Mouse (Mus musculus) brain, adult 2 months (tissue): ENCODE data around the gene Necab3.
A peak's percentile ranks its signal among the peaks of the same experiment; 100 is the strongest.

Source experiments
- DNase-seq: peaks from one replicate; pipeline ENCODE4 v3.0.0; 2011; ENCODE audit warnings: low read depth, low spot score

Necab3 gene

DNA sequence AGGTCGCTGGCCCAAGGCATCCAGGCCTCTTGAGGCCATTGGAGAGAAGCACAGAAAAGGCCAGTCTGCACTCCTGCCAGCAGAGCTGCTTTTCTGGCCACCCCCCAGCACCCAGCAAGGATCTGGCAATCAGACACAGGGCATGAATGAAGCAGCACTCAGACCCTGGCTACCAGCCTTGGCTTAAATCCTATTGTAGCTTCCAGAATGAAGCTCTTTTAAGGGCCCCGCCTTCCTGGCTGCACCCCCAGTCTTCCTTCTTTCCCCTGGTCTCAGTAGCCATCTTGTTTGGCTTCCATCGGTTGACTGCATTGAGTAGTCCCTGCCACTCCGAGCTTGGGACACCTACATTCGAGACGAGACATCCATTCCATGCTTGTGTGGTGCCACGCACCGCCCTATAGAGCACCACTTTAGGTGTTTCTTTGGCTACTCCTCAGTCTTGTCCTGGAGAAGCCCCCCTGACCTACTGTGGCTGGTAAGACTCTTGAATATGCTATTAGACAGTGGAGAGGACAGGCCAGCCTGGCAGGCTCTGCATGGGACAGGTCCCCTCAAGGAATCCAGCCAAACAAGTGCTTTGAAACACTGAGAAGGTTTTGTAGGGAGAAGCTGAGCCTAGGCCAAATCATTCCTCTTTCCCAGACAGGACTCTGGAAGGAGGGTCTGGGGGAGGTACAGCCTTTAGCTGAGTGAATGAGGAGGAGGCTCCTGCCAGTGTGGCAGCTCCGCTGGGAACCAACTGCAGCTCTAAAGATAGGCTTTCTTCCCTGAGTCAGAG lies 14.9 kb downstream of the Necab3 start:
- DNase-seq: peak; percentile 98

- DNase-seq: no peak
Measured at GRCm38 (mm10) chr2:154541630-154542029, 17.1 kb downstream of the Necab3 start.

- DNase-seq: peak; percentile 79
Measured at GRCm38 (mm10) chr2:154539720-154540119, 19.0 kb downstream of the Necab3 start.

GRCm38 (mm10) chr2:154538710-154539109 lies 20.0 kb downstream of the Necab3 start:
- no peak for DNase-seq

- peak; percentile 92 for DNase-seq
Measured at GRCm38 (mm10) chr2:154538310-154538709, 20.4 kb downstream of the Necab3 start.

DNA sequence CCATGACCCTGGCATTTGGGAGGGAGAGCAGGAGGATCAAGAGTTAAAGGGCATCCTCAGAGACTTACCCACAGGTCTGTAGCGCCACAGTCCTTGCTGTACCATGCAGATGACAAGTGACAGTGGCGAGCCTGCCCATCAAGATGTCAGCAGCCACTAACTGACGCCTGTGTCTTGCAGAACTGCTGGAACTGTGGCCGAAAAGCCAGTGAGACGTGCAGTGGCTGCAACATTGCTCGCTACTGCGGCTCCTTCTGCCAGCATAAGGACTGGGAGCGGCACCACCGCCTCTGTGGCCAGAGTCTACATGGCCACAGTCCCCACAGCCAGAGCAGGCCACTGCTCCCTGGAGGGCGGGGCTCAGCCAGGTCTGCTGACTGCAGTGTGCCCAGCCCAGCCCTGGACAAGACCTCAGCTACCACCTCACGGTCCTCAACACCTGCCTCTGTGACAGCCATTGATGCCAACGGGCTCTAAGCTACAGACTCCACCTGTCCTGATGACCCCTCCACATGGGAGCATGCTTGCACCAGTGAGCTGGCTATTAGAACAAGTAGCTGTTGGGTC lies 23.9 kb downstream of the Necab3 start:
- DNase-seq: no peak

DNA sequence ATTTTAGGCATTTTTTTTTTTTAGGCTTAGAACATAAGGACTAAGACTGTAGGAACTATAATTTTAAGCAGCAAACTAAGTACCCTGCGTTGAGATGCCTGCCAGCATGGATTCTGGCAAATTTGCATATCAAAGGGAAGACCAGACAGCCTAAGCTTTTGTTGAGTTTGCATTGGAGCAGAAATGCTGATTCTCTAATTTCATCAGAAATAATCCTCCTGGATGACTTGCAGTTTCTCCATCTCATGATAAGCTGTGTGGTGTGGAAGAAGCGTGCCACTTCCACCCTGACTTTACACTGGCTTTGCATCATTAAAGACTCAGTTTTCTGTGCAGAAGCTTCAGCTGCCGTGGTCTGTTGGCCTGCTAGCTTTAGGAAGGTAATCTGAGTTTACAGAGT lies 25.8 kb downstream of the Necab3 start:
- DNase-seq: no peak

GRCm38 (mm10) chr2:154526531-154526930 lies 32.2 kb downstream of the Necab3 start:
- no peak for DNase-seq

DNA sequence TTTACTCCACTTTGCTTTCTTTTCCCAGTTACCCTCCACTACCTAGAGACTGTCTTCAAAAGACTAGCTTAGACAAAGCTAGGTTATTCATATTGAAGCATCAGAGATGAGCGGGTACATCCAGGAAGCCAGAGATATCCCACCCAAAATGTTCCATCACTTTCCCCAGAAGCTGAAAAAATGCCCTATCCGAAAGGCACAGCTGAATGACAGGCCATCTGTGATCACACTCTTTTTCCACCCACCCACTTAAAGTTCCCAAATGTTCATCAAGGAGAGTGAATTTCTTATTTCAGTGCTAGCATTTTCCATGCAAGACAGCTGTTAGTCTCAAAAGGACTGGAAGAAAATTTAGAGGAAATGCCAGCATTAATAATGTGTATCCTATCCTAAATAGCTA lies 33.4 kb downstream of the Necab3 start:
- DNase-seq: peak; percentile 83

DNA sequence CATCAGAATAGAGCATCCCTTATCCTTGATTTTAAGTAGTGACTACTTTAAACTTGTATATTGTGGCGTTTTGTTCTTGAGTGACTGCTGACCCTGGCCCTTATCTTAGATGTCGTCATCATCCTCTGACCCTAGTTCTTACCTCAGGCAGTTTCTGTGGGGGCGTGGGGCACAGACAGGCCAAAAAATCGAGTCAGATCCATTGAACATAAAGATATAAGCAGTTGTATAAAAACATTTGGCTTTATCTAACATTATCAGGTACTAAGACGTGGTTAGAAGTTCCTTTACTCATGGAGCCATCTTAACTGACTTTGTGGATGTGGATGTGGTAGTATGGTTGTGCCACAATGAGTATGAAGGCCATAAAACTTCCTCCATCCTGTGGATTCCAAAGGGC lies 36.4 kb downstream of the Necab3 start:
- no peak for DNase-seq

- DNase-seq: no peak
Measured at GRCm38 (mm10) chr2:154521449-154521848, 37.2 kb downstream of the Necab3 start.

DNA sequence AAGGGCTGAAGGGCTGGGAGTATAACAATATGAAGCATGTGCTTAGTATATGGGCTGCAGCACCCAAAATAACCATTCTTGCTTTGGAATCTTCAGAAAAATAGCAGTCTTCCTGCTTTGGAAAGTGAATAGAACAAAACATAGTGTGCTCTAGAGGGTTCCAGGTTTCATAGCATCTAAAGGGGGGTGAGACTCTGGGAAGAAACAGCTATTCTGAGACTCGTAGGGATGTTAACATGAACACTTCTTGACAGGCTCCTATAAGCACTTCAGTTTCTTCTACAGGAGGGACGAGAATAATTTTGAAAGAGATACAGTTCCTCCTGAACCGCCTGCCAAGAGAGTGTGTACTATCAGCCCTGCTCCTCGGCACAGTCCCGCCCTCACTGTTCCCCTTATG lies 41.3 kb downstream of the Necab3 start:
- peak; percentile 48 for DNase-seq

GRCm38 (mm10) chr2:154516944-154517343 lies 41.7 kb downstream of the Necab3 start:
- DNase-seq: no peak

DNA sequence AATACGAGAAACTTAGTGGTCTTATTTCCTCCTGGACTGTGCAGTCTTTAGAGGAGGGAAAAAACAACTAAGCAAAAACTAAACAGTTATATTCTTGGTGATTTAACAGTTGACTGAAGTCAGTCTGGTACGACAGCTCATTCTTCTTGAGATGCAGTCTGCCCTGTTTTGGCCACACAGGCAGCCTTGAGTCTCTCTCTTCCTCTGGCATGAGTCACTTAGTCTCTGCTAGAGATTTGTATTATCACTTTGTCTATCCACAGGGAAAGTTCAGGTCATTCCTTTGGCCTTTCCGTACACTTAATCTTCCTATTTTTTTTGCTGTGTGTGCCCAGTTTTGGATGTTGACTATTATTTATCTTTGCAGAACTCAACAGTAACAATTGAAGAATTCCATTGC lies 48.5 kb downstream of the Necab3 start:
- DNase-seq: no peak

DNA sequence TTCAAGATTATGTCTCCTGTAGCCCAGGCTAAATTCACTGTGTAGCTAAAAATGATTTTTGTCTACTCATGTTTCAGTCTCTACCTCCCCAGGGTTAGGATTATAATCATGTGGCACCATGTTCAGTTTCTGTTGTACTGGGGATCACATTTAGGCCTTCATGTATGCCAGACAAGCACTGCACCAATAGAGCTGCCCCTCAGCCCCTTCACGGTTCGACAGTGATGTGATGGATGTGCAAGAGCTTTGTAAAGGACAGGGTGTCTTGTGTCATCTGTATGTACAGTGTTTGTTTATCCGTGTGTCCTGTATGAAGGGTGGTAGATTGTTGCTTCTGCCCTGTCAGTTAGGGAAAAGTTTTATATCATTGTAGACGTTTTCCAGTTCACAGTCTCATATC lies 50.2 kb downstream of the Necab3 start:
- DNase-seq: no peak

DNA sequence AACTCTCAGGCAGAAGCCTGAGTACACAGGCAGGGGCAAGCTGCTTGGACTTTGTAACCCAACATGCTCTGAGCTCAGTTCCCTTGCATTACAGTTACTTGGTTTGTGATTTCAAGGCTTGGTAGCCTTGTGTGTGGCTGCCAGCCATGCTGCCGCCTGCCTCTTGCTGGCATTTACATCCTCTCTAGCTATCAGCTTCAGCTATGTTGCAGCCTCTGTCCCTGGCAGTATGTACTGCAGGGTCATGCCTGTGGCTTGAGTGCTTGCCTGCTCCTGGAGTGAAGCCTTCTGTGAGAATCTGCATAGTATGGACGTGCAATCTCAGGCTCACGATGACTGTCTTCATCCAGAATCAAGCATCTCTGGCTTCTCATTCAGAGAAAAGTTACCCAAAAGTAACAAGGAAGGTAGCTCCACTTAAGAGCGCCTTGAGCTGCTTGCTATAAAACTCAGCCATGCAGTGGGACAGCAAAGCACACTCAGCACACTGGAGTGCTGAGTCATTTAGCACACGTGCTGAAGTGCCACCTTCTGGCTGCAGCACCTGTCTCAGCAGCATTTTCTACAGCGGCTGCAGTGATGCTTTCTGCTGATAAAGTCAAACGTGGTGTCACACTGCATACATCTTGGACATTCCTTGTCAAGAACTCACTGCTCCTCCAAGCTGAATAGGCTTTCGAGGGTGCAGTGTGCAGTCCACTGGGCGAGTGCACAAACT lies 51.0 kb downstream of the Necab3 start:
- DNase-seq: peak; percentile 91

- no peak for DNase-seq
Measured at GRCm38 (mm10) chr2:154507076-154507475, 51.6 kb downstream of the Necab3 start.

DNA sequence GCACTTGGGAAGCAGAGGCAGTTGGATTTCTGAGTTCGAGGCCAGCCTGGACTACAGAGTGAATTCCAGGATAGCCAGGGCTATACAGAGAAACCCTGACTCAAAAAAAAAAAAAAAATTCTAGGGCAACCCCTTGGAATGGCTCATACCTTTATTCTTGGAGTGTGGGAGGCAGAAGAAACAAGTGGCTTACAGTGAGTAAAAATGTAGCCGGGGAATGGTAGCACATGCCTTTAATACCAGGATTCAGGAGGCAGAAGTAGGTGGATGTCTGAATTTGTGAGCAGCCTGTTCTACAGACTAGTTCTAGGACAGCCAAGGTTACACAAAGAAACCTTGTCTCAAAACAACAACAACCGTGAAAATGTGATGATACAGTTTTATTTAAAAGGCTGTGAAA lies 57.9 kb downstream of the Necab3 start:
- peak; percentile 59 for DNase-seq

DNA sequence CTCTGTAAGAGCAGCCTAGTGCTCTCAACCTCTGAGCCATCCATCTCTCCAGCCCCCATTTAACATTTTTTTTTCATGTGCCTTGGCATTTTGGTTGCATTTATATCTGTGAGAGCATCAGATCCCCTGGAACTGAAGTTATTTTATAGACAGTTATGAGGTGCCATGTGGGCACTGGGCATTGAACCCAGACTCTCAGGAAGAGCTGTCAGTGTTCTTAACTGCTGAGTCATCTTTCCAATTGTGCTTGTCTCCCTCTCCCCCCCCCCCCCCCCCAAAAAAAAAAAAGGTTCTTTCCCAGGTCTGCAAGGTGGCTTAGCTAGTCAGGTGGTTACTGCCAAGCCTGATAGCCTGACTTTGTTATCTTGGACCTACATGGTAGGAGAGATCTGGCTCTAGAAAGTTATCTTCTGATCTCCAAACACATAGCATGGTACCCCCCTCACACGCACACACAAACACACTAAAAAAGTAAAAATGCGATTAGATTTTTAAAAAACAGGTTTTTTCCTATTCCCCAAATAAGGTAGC lies 58.9 kb downstream of the Necab3 start:
- DNase-seq: peak; percentile 24

- DNase-seq: peak; percentile 80
Measured at GRCm38 (mm10) chr2:154498571-154498970, 60.1 kb downstream of the Necab3 start.

GRCm38 (mm10) chr2:154495021-154495420 lies 63.7 kb downstream of the Necab3 start:
- peak; percentile 68 for DNase-seq
